Mouse (Mus musculus) spleen, adult 2 months (tissue): Measurements from ENCODE around the gene Lrrtm4.

Experiments
- CTCF ChIP-seq: fragments of 200-500 bp; IDR thresholded peaks from 2 replicates; pipeline ENCODE4 v1.5.1; 2011; ENCODE audit warnings: mild to moderate bottlenecking, inconsistent platforms; ENCODE audit not compliant: insufficient read depth, insufficient read length, insufficient replicate concordance; ENCODE audit errors: extremely low read depth
- POLR2A ChIP-seq: fragments of 200-500 bp; IDR thresholded peaks from 2 replicates; pipeline ENCODE4 v1.6.1; 2011; ENCODE audit warnings: low read depth, low read length, inconsistent platforms

- TF ChIP-seq CTCF, result no peak
- no peak for TF ChIP-seq POLR2A
Observed at GRCm38 (mm10) chr6:80839784-80840183, 821.1 kb downstream of the Lrrtm4 start.
